Mouse (Mus musculus): Measurements from ENCODE around the gene Osbp2. TPM values are rescaled to one million over a fixed set of nuclear protein-coding genes. Genes with fewer than 3 reads are reported as not detected.
"Not testable (repeated sequence)": the region's sequence is repeated elsewhere in the genome, so short reads cannot be mapped to it uniquely, and the experiment has no call there.

Osbp2 gene
- 10 to 100 TPM; 81.4 to 86.7 TPM for total RNA-seq (2021)
- long read RNA-seq, experiment 1, full-length matches to known transcripts: 26 of 62 reads
- long read RNA-seq, experiment 1, partial matches to known transcripts: 9 of 62 reads
- long read RNA-seq, experiment 1, other reads (novel, unspliced or antisense): 27 of 62 reads
- long read RNA-seq, experiment 2, full-length matches to known transcripts: 43 of 98 reads
- long read RNA-seq, experiment 2, partial matches to known transcripts: 20 of 98 reads
- long read RNA-seq, experiment 2, other reads (novel, unspliced or antisense): 35 of 98 reads

GRCm38 (mm10) chr11:3863454-3864112 is at the start of gene Osbp2:
TSS of gene Osbp2 (minus strand) at chr11:3863903.
- peak; percentile 68 for TF ChIP-seq CTCF (conservative IDR thresholded peaks at IDR 0.05)
- H3K4me3 ChIP-seq: peak within 1 kb of the TSS; percentile 72
- H3K27ac ChIP-seq: peak within 1 kb of the TSS; percentile 91
- peak; percentile 80 to 84 for DNase-seq (ENCODE audit: low spot score in 2 of 2)

- Histone ChIP-seq H3K27ac (peak overlapping the region; percentile 90), H3K4me3 (peak overlapping the region; percentile 76)
- TF ChIP-seq CTCF (conservative IDR thresholded peaks at IDR 0.05): peak; percentile 48
- DNase-seq (ENCODE audit: low spot score in 2 of 2): no peak
Observed at GRCm38 (mm10) chr11:3912875-3913271, 49.2 kb upstream of the Osbp2 start.

GRCm38 (mm10) chr11:3912100-3912874 is 48.6 kb upstream of the Osbp2 start:
- Histone ChIP-seq H3K27ac (peak overlapping the region; percentile 90), H3K4me3 (peak overlapping the region; percentile 76)
- TF ChIP-seq CTCF (conservative IDR thresholded peaks at IDR 0.05): no peak
- DNase-seq (ENCODE audit: low spot score in 2 of 2): peak; percentile 48 to 64

GRCm38 (mm10) chr11:3911440-3911839 is 47.7 kb upstream of the Osbp2 start:
- DNase-seq (ENCODE audit: low spot score in 2 of 2): not testable (repeated sequence)
- H3K4me3 ChIP-seq: peak overlapping the region; percentile 76
- peak overlapping the region; percentile 90 for H3K27ac ChIP-seq

GRCm38 (mm10) chr11:3910513-3911310 is 47.0 kb upstream of the Osbp2 start:
- H3K27ac ChIP-seq: peak overlapping the region; percentile 90
- no peak for DNase-seq (ENCODE audit: low spot score in 2 of 2)
- peak; percentile 54 for TF ChIP-seq CTCF (conservative IDR thresholded peaks at IDR 0.05)
- peak overlapping the region; percentile 76 for H3K4me3 ChIP-seq

DNA sequence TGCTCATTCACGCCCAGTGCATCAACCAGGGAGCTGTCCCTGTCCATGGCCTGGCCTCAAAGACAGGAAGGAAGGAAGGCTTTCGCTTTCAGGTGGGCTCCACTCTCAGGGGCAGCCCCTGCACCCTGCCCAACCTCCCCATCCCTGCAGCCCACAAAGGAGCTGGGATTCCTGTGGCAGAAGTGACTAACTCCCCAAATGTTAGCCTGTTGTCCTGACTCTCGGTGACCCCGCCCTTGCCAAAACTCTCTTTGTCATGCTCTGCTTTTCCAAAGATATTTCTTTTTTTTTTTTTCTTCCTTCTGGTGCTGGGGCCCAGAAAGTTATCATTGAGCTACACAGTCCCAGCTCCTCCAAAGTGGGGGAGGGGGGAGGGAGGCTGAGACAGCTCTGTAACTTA is 45.5 kb upstream of the Osbp2 start:
- no peak for DNase-seq (ENCODE audit: low spot score in 2 of 2)
- peak overlapping the region; percentile 90 for H3K27ac ChIP-seq
- no peak overlapping the region for H3K4me3 ChIP-seq
- no peak for TF ChIP-seq CTCF (conservative IDR thresholded peaks at IDR 0.05)

DNA sequence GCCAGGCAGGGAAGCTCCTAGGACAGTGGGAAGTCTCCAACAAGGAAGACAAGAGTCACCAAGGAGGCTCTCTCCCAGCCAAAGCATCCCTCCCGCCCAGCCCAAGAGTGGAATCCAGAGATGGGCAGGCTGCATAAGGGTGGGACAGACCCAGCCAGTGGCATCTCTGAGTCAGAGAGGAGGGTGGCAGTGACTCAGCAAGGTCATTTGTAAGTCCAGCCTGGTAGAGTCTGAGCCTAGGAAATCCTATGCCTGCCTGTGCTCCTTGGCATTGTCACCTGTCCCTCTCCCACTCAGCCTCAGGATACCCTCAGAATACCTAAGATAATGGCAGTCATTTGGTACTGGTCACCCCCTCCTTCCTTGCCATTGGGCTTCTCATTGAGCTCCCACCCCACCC is 41.7 kb upstream of the Osbp2 start:
- DNase-seq (ENCODE audit: low spot score in 2 of 2): no peak

GRCm38 (mm10) chr11:3904673-3905072 is 41.0 kb upstream of the Osbp2 start:
- no peak for TF ChIP-seq CTCF (conservative IDR thresholded peaks at IDR 0.05)
- DNase-seq (ENCODE audit: low spot score in 2 of 2): no peak
- Histone ChIP-seq H3K4me3 (no peak overlapping the region), H3K27ac (no peak overlapping the region)

More for the DNA sequence above, 41.7 kb upstream of the Osbp2 start:
- no peak for TF ChIP-seq CTCF (conservative IDR thresholded peaks at IDR 0.05)
- Histone ChIP-seq H3K4me3 (no peak overlapping the region), H3K27ac (no peak overlapping the region)

- DNase-seq (ENCODE audit: low spot score in 2 of 2): peak; percentile 52 to 67
- Histone ChIP-seq H3K27ac (peak overlapping the region; percentile 72), H3K4me3 (no peak overlapping the region)
- no peak for TF ChIP-seq CTCF (conservative IDR thresholded peaks at IDR 0.05)
Observed at GRCm38 (mm10) chr11:3903046-3903445, 39.3 kb upstream of the Osbp2 start.

DNA sequence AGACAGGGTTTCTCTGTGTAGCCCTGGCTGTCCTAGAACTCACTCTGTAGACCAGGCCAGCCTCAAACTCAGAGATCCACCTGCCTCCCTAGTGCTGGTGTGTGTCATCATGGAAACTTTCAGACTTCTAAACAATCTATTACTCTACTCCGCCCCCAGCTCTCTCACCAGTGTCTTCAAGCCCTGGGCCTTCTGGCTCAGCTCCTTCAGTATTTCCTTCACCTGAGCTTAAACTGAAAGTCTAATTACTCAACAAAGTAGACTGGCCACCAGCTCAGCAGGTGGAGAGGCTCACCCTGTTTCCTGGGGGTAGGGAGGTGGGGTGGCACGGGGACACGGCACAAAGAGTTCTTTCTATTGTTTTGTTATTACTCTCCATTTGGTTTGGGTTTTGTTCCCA is 38.8 kb upstream of the Osbp2 start:
- peak overlapping the region; percentile 72 for H3K27ac ChIP-seq
- no peak overlapping the region for H3K4me3 ChIP-seq
- no peak for TF ChIP-seq CTCF (conservative IDR thresholded peaks at IDR 0.05)
- no peak for DNase-seq (ENCODE audit: low spot score in 2 of 2)

GRCm38 (mm10) chr11:3900296-3900695 is 36.6 kb upstream of the Osbp2 start:
- Histone ChIP-seq H3K4me3 (peak overlapping the region; percentile 17; the same call in 1 of the 2 replicates), H3K27ac (peak overlapping the region; percentile 32; the same call in 1 of the 2 replicates)
- TF ChIP-seq CTCF (conservative IDR thresholded peaks at IDR 0.05): no peak
- DNase-seq (ENCODE audit: low spot score in 2 of 2): no peak

- TF ChIP-seq CTCF (conservative IDR thresholded peaks at IDR 0.05): no peak
- no peak for DNase-seq (ENCODE audit: low spot score in 2 of 2)
- peak overlapping the region; percentile 60 for H3K4me3 ChIP-seq
- H3K27ac ChIP-seq: peak overlapping the region; percentile 94; the same call in 1 of the 2 replicates
Observed at GRCm38 (mm10) chr11:3895933-3896332, 32.2 kb upstream of the Osbp2 start.
